Mouse (Mus musculus): ENCODE measurements around the gene Srsf3.
"Not testable (repeated sequence)": the region's sequence is repeated elsewhere in the genome, so short reads cannot be mapped to it uniquely, and the experiment has no call there.

Gene Srsf3

GRCm38 (mm10) chr17:29065971-29066370 is 33.5 kb downstream of the Srsf3 start:
- DNase-seq = no peak

DNA sequence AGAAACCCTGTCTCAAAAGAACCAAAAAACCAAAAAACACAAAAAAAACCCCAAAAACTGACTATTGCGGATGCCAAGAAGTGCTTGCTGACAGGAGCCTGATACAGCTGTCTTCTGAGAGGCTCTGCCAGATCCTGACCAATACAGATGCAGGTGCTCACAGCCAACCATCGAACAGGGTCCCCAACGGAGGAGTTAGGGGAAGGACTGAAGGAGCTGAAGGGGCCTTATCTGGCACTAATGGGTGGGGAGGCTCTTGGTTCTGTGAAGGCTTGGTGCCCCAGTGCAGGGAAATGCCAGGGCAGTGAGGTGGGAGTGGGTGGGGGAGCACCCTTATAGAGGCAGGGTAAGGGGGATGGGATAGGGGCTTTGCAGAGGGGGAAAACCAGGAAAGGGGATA is 35.0 kb downstream of the Srsf3 start:
- DNase-seq = not testable (repeated sequence)

GRCm38 (mm10) chr17:29067847-29068246 is 35.4 kb downstream of the Srsf3 start:
- no peak for DNase-seq

DNA sequence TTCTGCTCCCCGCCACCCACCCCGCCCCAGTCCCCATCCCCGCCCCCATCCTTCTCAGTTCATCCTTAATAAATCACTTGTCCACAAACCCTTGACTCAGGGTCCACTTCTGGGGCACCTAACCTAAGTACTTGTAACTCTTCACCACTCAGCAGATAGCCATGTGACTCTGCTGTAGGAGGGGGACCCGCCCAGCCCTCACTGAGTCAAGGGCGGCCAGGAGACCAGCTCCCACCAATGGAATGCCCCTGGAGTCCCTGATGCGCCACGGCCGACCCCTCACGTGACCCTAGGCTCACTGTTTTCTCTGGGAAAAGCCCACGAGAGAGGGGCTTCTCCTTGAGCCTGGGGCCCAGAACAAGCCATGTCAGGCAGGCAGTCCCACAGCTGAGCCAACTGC is 36.6 kb downstream of the Srsf3 start:
- no peak for DNase-seq

DNA sequence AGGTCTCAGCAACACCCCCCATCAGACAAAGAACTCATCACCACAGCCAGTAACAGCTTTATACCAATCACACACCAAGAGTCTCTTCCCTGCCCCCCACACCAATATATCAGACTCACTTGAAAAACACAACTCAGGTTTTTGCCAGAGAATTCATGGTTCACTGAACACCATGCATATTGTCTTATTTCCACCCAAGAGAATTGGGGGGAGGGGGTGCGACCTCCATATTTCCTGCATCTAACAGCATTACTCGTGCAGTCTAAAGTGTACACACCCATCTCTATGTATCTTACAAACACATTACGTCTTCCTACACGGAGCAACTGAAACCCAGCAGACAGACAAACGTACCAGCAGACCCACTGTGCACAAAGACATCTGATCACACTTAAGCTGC is 39.4 kb downstream of the Srsf3 start:
- DNase-seq = no peak

DNA sequence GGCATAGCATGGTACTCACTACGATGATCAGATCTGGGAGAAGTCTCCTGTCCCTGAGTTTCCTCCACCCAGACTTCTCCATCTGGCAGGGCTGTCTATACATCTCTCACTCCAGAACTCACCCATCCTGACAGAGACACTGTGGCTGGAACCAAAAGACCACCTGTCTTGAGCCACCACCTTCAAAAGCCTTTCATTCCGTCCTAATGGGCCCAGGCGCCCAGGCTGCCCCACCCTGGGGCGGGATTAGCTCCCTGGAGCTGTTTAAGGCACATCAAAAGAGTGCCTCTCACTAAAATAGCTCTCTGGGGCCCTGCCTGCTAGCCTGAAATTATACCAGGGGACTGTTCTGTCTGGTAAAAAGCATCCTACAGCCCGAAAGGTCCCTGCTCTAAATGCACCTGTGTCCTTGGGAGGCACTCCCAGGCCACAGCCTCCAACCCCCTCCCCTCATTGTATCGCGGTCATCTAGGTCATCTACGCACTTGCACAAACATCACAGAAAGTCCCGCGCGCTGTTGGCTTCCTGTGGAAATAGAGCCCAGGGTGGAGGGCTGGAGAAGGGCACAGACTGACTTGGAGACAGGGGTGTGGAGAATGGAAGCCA is 40.4 kb downstream of the Srsf3 start:
- DNase-seq = no peak

- no peak for DNase-seq
These were observed 40.9 kb downstream of the Srsf3 start for GRCm38 (mm10) chr17:29073313-29073712.

- no peak for DNase-seq
These were observed 41.7 kb downstream of the Srsf3 start for GRCm38 (mm10) chr17:29074085-29074484.

- DNase-seq = no peak
These were observed 43.8 kb downstream of the Srsf3 start for GRCm38 (mm10) chr17:29076235-29076634.

GRCm38 (mm10) chr17:29077786-29078509 is 45.5 kb downstream of the Srsf3 start:
- peak; percentile 42 for DNase-seq

- DNase-seq = no peak
These were observed 46.3 kb downstream of the Srsf3 start for GRCm38 (mm10) chr17:29078519-29079383.

GRCm38 (mm10) chr17:29080758-29081617 is 48.6 kb downstream of the Srsf3 start:
- DNase-seq = no peak

GRCm38 (mm10) chr17:29081618-29082381 is 49.4 kb downstream of the Srsf3 start:
- DNase-seq = no peak

GRCm38 (mm10) chr17:29083586-29083985 is 51.2 kb downstream of the Srsf3 start:
- DNase-seq = no peak

- DNase-seq = no peak
These were observed 52.2 kb downstream of the Srsf3 start for GRCm38 (mm10) chr17:29084656-29085055.

DNA sequence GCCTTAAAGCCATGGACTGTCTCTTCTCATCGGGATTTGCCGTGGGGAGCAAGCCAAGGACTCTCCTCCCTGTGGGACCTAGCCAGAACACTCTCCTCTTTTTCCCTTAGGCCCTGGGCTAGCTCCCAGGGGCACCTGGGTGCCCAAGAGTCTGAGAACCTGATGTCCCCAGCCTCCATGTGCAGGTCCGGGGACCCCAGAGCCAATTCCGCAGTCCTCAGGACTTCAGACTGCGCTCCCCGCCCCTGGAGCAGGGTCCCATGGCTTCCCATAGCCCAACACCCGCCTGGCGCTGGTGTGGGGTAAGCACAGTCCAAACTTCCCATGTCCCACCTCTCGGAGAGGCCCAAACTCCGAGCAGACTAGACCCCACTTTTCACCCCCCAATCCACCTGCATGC is 52.8 kb downstream of the Srsf3 start:
- DNase-seq = no peak

DNA sequence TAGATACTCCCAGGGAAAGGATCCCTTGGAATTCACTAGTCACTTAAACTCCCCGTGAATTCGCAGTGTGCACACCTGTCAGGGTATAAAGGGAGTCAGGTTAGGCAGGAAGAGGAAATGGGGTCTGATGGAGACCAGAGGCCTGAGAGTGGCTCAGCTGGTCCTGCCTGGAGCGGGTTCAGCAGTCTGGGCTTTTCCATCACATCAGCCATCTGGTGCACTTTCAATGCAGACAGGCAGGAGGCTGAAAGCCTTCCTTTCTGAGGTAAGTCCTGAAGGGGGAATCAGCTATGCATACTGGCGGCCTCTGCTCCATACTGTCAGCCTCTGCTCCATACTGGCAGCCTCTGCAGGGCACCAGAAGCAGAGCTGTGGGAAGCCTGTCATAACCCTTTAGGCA is 54.5 kb downstream of the Srsf3 start:
- DNase-seq = no peak

DNA sequence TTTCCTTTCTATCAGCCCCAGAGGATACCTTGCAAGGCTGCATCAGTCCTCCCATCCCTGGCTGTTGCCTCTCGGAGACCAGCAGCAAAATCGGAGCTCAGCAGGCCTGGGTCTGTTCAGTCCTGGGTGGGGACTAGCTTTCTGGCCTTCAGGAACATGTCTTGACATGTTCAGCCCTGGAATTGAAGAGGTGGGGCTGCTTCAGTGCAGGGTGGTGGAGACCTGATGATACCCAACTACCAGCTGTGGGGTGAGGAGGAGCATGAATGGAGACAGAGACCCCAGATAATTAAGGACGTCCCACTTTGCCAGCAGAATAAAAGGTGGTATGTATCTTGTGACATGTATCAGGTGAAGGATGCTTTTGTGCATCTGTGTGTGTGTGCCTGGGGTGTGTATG is 58.3 kb downstream of the Srsf3 start, which contains the start of gene Cdkn1a:
TSS of gene Cdkn1a (plus strand) at position 201 of the 400 bp plus-strand sequence.
- no peak for DNase-seq

GRCm38 (mm10) chr17:29091348-29091944 is 59.0 kb downstream of the Srsf3 start:
- no peak for DNase-seq

- DNase-seq = no peak
These were observed 60.1 kb downstream of the Srsf3 start for GRCm38 (mm10) chr17:29092497-29092896.
